Mouse (Mus musculus) brown adipose tissue, adult 24 weeks (tissue): Measurements from ENCODE around the gene Elp4. TPM values are rescaled to one million over a fixed set of nuclear protein-coding genes. Genes with fewer than 3 reads are reported as not detected.

Source experiments
- H3K27ac ChIP-seq: fragments of 200-500 bp; replicated peaks from 2 replicates; pipeline ENCODE4 v1.5.1; 2012; ENCODE audit warnings: low read depth, mild to moderate bottlenecking, low read length
- H3K4me1 ChIP-seq: fragments of 200-500 bp; 2 replicates; pipeline ENCODE4 v1.6.1; 2012; ENCODE audit warnings: low read length, mixed read lengths; ENCODE audit not compliant: control insufficient read depth, insufficient read depth, insufficient read length
- H3K4me3 ChIP-seq: fragments of 200-500 bp; 2 replicates; pipeline ENCODE4 v1.5.1; 2012; ENCODE audit warnings: low read depth, mild to moderate bottlenecking, low read length, moderate library complexity; ENCODE audit not compliant: insufficient read depth
- polyA plus RNA-seq: library from polyadenylated mRNA; stranded (reverse); fragments of >200 nt; gene quantifications from 2 replicates; pipeline ENCODE4 v1.2.4, GENCODE M21; 2012; ENCODE audit not compliant: missing spikeins, insufficient read depth, insufficient read length

Gene Elp4
- polyA plus RNA-seq, 1 experiment = 10.1 TPM

GRCm38 (mm10) chr2:105686363-105687316 is 217.7 kb downstream of the Elp4 start:
- Histone ChIP-seq H3K4me3 (no peak overlapping the region), H3K27ac (no peak overlapping the region), H3K4me1 (no peaks in the 10 kb centered on the region)

GRCm38 (mm10) chr2:105685651-105686050 is 218.7 kb downstream of the Elp4 start:
- Histone ChIP-seq H3K27ac (no peak overlapping the region), H3K4me3 (no peak overlapping the region), H3K4me1 (no peaks in the 10 kb centered on the region)

GRCm38 (mm10) chr2:105684991-105685650 is 219.2 kb downstream of the Elp4 start:
- Histone ChIP-seq H3K4me1 (no peaks in the 10 kb centered on the region), H3K27ac (no peak overlapping the region), H3K4me3 (no peak overlapping the region)

- no peak overlapping the region for H3K27ac ChIP-seq
- no peak overlapping the region for H3K4me3 ChIP-seq
- no peaks in the 10 kb centered on the region for H3K4me1 ChIP-seq
Observed at GRCm38 (mm10) chr2:105683771-105684410, 220.5 kb downstream of the Elp4 start.

GRCm38 (mm10) chr2:105682634-105683351 is 221.6 kb downstream of the Elp4 start:
- H3K4me3 ChIP-seq = no peak overlapping the region

GRCm38 (mm10) chr2:105682011-105682501 is 222.3 kb downstream of the Elp4 start:
- H3K27ac ChIP-seq = no peak overlapping the region
- no peaks in the 10 kb centered on the region for H3K4me1 ChIP-seq
- no peak overlapping the region for H3K4me3 ChIP-seq

More at GRCm38 (mm10) chr2:105682634-105683351, 221.6 kb downstream of the Elp4 start:
- Histone ChIP-seq H3K27ac (no peak overlapping the region), H3K4me1 (no peaks in the 10 kb centered on the region)

GRCm38 (mm10) chr2:105680999-105681710 is 223.2 kb downstream of the Elp4 start:
- H3K4me3 ChIP-seq = no peak overlapping the region
- no peak overlapping the region for H3K27ac ChIP-seq
- no peaks in the 10 kb centered on the region for H3K4me1 ChIP-seq

GRCm38 (mm10) chr2:105680146-105680998 is 224.0 kb downstream of the Elp4 start:
- Histone ChIP-seq H3K27ac (no peak overlapping the region), H3K4me3 (no peak overlapping the region), H3K4me1 (no peaks in the 10 kb centered on the region)

- no peaks in the 10 kb centered on the region; the same call in 1 of the 2 replicates for H3K4me1 ChIP-seq
- no peak overlapping the region for H3K27ac ChIP-seq
- H3K4me3 ChIP-seq = no peak overlapping the region
Observed at GRCm38 (mm10) chr2:105679331-105679730, 225.0 kb downstream of the Elp4 start.

- H3K4me3 ChIP-seq = no peak overlapping the region
- H3K27ac ChIP-seq = no peak overlapping the region
- H3K4me1 ChIP-seq = peaks cover 3% of the 10 kb centered on the region; the same call in 1 of the 2 replicates
Observed at GRCm38 (mm10) chr2:105678880-105679321, 225.5 kb downstream of the Elp4 start.

- H3K4me3 ChIP-seq = no peak overlapping the region
- H3K4me1 ChIP-seq = peaks cover 6% of the 10 kb centered on the region
- no peak overlapping the region for H3K27ac ChIP-seq
Observed at GRCm38 (mm10) chr2:105678306-105678705, 226.1 kb downstream of the Elp4 start.

GRCm38 (mm10) chr2:105677434-105678105 is 226.8 kb downstream of the Elp4 start:
- H3K4me3 ChIP-seq = no peak overlapping the region
- H3K27ac ChIP-seq = no peak overlapping the region
- peaks cover 6% of the 10 kb centered on the region for H3K4me1 ChIP-seq

- H3K4me3 ChIP-seq = no peak overlapping the region
- H3K4me1 ChIP-seq = peaks cover 6% of the 10 kb centered on the region
- H3K27ac ChIP-seq = no peak overlapping the region
Observed at GRCm38 (mm10) chr2:105676909-105677433, 227.4 kb downstream of the Elp4 start.
